Mouse (Mus musculus): ENCODE results near the gene Nsun4.

GRCm38 (mm10) chr4:116088510-116089249 is 35.0 kb upstream of the Nsun4 start:
- TF ChIP-seq GATA1 (IDR thresholded peaks at IDR 0.05; ENCODE audit: borderline replicate concordance, low read length) (no peak), FLI1 (IDR thresholded peaks at IDR 0.05; ENCODE audit: low read length) (no peak)
